Mouse (Mus musculus) heart, adult 2 months (tissue): ENCODE measurements around the gene Pank4.

ENCODE experiments used
- CTCF ChIP-seq: fragments of 200-600 bp; IDR thresholded peaks from 2 replicates; pipeline ENCODE4 v1.8.1; 2022; ENCODE audit warnings: antibody characterized with exemption, mild to moderate bottlenecking, moderate library complexity
- EP300 ChIP-seq: fragments of 200-500 bp; IDR thresholded peaks from 2 replicates; pipeline ENCODE4 v1.6.1; 2011; ENCODE audit warnings: low read depth, low read length, control low read depth; ENCODE audit not compliant: insufficient read depth
- POLR2A ChIP-seq: fragments of 200-500 bp; IDR thresholded peaks from 2 replicates; pipeline ENCODE4 v1.6.1; 2011; ENCODE audit warnings: mild to moderate bottlenecking, low read depth, low read length, control low read depth; ENCODE audit not compliant: insufficient read depth

GRCm38 (mm10) chr4:155016807-155017206, 52.9 kb downstream of the Pank4 start:
- TF ChIP-seq POLR2A (no peak), CTCF (no peak), EP300 (no peak)
